Mouse (Mus musculus): Measurements from ENCODE around the gene Ndufb7. TPM values are rescaled to one million over a fixed set of nuclear protein-coding genes. Genes with fewer than 3 reads are reported as not detected.
A peak's percentile ranks its signal among the peaks of the same experiment; 100 is the strongest.
"Not testable (repeated sequence)": the region's sequence is repeated elsewhere in the genome, so short reads cannot be mapped to it uniquely, and the experiment has no call there.

Ndufb7 gene
- polyA plus RNA-seq, 1 experiment from 2014 or later = 449 TPM

GRCm38 (mm10) chr8:83565731-83566375, 618 bp upstream of the Ndufb7 start:
- Histone ChIP-seq H3K4me3 (ENCODE audit: low read depth, low read length) (no peak overlapping the region), H3K9ac (ENCODE audit: low read length) (no peak overlapping the region), H3K4me1 (ENCODE audit: control insufficient read depth, insufficient read depth, low read length) (peaks cover 7% of the 10 kb centered on the region; the same call in 1 of the 2 replicates), H3K9me3 (replicated peaks; ENCODE audit: control insufficient read depth, low read length) (no peaks in the 10 kb centered on the region), H3K27ac (ENCODE audit: low read depth, low read length) (no peak overlapping the region), H3K4me2 (ENCODE audit: low read length) (peak overlapping the region; percentile 92; the same call in 1 of the 2 replicates), H3K36me3 (ENCODE audit: control insufficient read depth, insufficient read depth, low read length) (peaks cover 17% of the 10 kb centered on the region), H3K27me3 (replicated peaks; ENCODE audit: control insufficient read depth, insufficient read depth, low read length) (no peaks in the 10 kb centered on the region)
- DNase-seq (ENCODE audit: low spot score) = no peak
- 74% methylated on average over 9 of the region's 9 CpGs for WGBS
- ATAC-seq = peak; percentile 45; the same call in 1 of the 2 replicates

- Histone ChIP-seq H3K4me1 (ENCODE audit: control insufficient read depth, insufficient read depth, low read length) (peaks cover 7% of the 10 kb centered on the region; the same call in 1 of the 2 replicates), H3K9ac (ENCODE audit: low read length) (peak overlapping the region; percentile 81), H3K9me3 (replicated peaks; ENCODE audit: control insufficient read depth, low read length) (no peaks in the 10 kb centered on the region), H3K27me3 (replicated peaks; ENCODE audit: control insufficient read depth, insufficient read depth, low read length) (no peaks in the 10 kb centered on the region), H3K4me3 (ENCODE audit: low read depth, low read length) (peak overlapping the region; percentile 70), H3K36me3 (ENCODE audit: control insufficient read depth, insufficient read depth, low read length) (peaks cover 36% of the 10 kb centered on the region), H3K4me2 (ENCODE audit: low read length) (peak overlapping the region; percentile 92), H3K27ac (ENCODE audit: low read depth, low read length) (no peak overlapping the region)
- ATAC-seq (no peak), DNase-seq (ENCODE audit: low spot score) (no peak)
- 60% methylated on average over 3 of the region's 3 CpGs for WGBS
Observed at GRCm38 (mm10) chr8:83567668-83568067, 1.2 kb downstream of the Ndufb7 start.

- H3K27ac ChIP-seq (ENCODE audit: low read depth, low read length) = no peak overlapping the region
- peaks cover 40% of the 10 kb centered on the region for H3K36me3 ChIP-seq (ENCODE audit: control insufficient read depth, insufficient read depth, low read length)
- H3K9me3 ChIP-seq (replicated peaks; ENCODE audit: control insufficient read depth, low read length) = no peaks in the 10 kb centered on the region
- H3K27me3 ChIP-seq (replicated peaks; ENCODE audit: control insufficient read depth, insufficient read depth, low read length) = no peaks in the 10 kb centered on the region
- ATAC-seq (no peak), DNase-seq (ENCODE audit: low spot score) (no peak)
- no peak overlapping the region for H3K4me3 ChIP-seq (ENCODE audit: low read depth, low read length)
- 72% methylated on average over 5 of the region's 5 CpGs for WGBS
- peaks cover 7% of the 10 kb centered on the region; the same call in 1 of the 2 replicates for H3K4me1 ChIP-seq (ENCODE audit: control insufficient read depth, insufficient read depth, low read length)
- H3K9ac ChIP-seq (ENCODE audit: low read length) = peak overlapping the region; percentile 81; the same call in 1 of the 2 replicates
- no peak overlapping the region; the same call in 1 of the 2 replicates for H3K4me2 ChIP-seq (ENCODE audit: low read length)
Observed at GRCm38 (mm10) chr8:83568128-83568527, 1.7 kb downstream of the Ndufb7 start.

- DNase-seq (ENCODE audit: low spot score) (no peak), ATAC-seq (no peak)
- Histone ChIP-seq H3K9me3 (replicated peaks; ENCODE audit: control insufficient read depth, low read length) (no peaks in the 10 kb centered on the region), H3K27ac (ENCODE audit: low read depth, low read length) (no peak overlapping the region), H3K4me3 (ENCODE audit: low read depth, low read length) (no peak overlapping the region), H3K27me3 (replicated peaks; ENCODE audit: control insufficient read depth, insufficient read depth, low read length) (no peaks in the 10 kb centered on the region), H3K36me3 (ENCODE audit: control insufficient read depth, insufficient read depth, low read length) (peaks cover 46% of the 10 kb centered on the region), H3K4me2 (ENCODE audit: low read length) (no peak overlapping the region), H3K9ac (ENCODE audit: low read length) (no peak overlapping the region), H3K4me1 (ENCODE audit: control insufficient read depth, insufficient read depth, low read length) (peaks cover 7% of the 10 kb centered on the region; the same call in 1 of the 2 replicates)
- 69% methylated on average over 5 of the region's 5 CpGs for WGBS
Observed at GRCm38 (mm10) chr8:83568755-83569154, 2.3 kb downstream of the Ndufb7 start.

GRCm38 (mm10) chr8:83569165-83569564, 2.7 kb downstream of the Ndufb7 start:
- Histone ChIP-seq H3K4me1 (ENCODE audit: control insufficient read depth, insufficient read depth, low read length) (peaks cover 7% of the 10 kb centered on the region; the same call in 1 of the 2 replicates), H3K4me3 (ENCODE audit: low read depth, low read length) (no peak overlapping the region), H3K27ac (ENCODE audit: low read depth, low read length) (no peak overlapping the region), H3K27me3 (replicated peaks; ENCODE audit: control insufficient read depth, insufficient read depth, low read length) (no peaks in the 10 kb centered on the region), H3K36me3 (ENCODE audit: control insufficient read depth, insufficient read depth, low read length) (peaks cover 50% of the 10 kb centered on the region), H3K4me2 (ENCODE audit: low read length) (no peak overlapping the region), H3K9ac (ENCODE audit: low read length) (no peak overlapping the region), H3K9me3 (replicated peaks; ENCODE audit: control insufficient read depth, low read length) (no peaks in the 10 kb centered on the region)
- ATAC-seq = no peak
- 84% methylated on average over 4 of the region's 4 CpGs for WGBS
- no peak for DNase-seq (ENCODE audit: low spot score)

GRCm38 (mm10) chr8:83570272-83571000, 4.0 kb downstream of the Ndufb7 start:
- Histone ChIP-seq H3K4me1 (ENCODE audit: control insufficient read depth, insufficient read depth, low read length) (peaks cover 7% of the 10 kb centered on the region; the same call in 1 of the 2 replicates), H3K36me3 (ENCODE audit: control insufficient read depth, insufficient read depth, low read length) (peaks cover 62% of the 10 kb centered on the region), H3K27ac (ENCODE audit: low read depth, low read length) (no peak overlapping the region), H3K9ac (ENCODE audit: low read length) (no peak overlapping the region), H3K9me3 (replicated peaks; ENCODE audit: control insufficient read depth, low read length) (no peaks in the 10 kb centered on the region), H3K4me2 (ENCODE audit: low read length) (no peak overlapping the region), H3K4me3 (ENCODE audit: low read depth, low read length) (no peak overlapping the region), H3K27me3 (replicated peaks; ENCODE audit: control insufficient read depth, insufficient read depth, low read length) (no peaks in the 10 kb centered on the region)
- ATAC-seq (no peak), DNase-seq (ENCODE audit: low spot score) (no peak)
- WGBS = 92% methylated on average over 15 of the region's 15 CpGs

- H3K9me3 ChIP-seq (replicated peaks; ENCODE audit: control insufficient read depth, low read length); H3K4me2 ChIP-seq (ENCODE audit: low read length); H3K4me3 ChIP-seq (ENCODE audit: low read depth, low read length); DNase-seq (ENCODE audit: low spot score); ATAC-seq; H3K27me3 ChIP-seq (replicated peaks; ENCODE audit: control insufficient read depth, insufficient read depth, low read length); H3K9ac ChIP-seq (ENCODE audit: low read length); H3K27ac ChIP-seq (ENCODE audit: low read depth, low read length); H3K4me1 ChIP-seq (ENCODE audit: control insufficient read depth, insufficient read depth, low read length): not testable (repeated sequence)
- 96% methylated on average over 6 of the region's 7 CpGs for WGBS
- peaks cover 65% of the 10 kb centered on the region for H3K36me3 ChIP-seq (ENCODE audit: control insufficient read depth, insufficient read depth, low read length)
Observed at GRCm38 (mm10) chr8:83571001-83571340, 4.5 kb downstream of the Ndufb7 start.

GRCm38 (mm10) chr8:83571791-83572190, 5.3 kb downstream of the Ndufb7 start:
- DNase-seq (ENCODE audit: low spot score) (no peak), ATAC-seq (no peak)
- Histone ChIP-seq H3K36me3 (ENCODE audit: control insufficient read depth, insufficient read depth, low read length) (peaks cover 65% of the 10 kb centered on the region), H3K27ac (ENCODE audit: low read depth, low read length) (no peak overlapping the region), H3K27me3 (replicated peaks; ENCODE audit: control insufficient read depth, insufficient read depth, low read length) (no peaks in the 10 kb centered on the region), H3K9ac (ENCODE audit: low read length) (no peak overlapping the region), H3K4me3 (ENCODE audit: low read depth, low read length) (no peak overlapping the region), H3K4me2 (ENCODE audit: low read length) (no peak overlapping the region), H3K9me3 (replicated peaks; ENCODE audit: control insufficient read depth, low read length) (no peaks in the 10 kb centered on the region), H3K4me1 (ENCODE audit: control insufficient read depth, insufficient read depth, low read length) (peaks cover 7% of the 10 kb centered on the region; the same call in 1 of the 2 replicates)
- whole genome bisulfite sequencing = 95% methylated on average over 10 of the region's 10 CpGs

Measured in forebrain, embryonic 14.5 days (tissue).